Mouse (Mus musculus): Measurements from ENCODE around the gene Cep164. TPM values are rescaled to one million over a fixed set of nuclear protein-coding genes. Genes with fewer than 3 reads are reported as not detected.

Cep164 gene
- polyA plus RNA-seq, 1 experiment from 2014 or later: 12.4 TPM

DNA sequence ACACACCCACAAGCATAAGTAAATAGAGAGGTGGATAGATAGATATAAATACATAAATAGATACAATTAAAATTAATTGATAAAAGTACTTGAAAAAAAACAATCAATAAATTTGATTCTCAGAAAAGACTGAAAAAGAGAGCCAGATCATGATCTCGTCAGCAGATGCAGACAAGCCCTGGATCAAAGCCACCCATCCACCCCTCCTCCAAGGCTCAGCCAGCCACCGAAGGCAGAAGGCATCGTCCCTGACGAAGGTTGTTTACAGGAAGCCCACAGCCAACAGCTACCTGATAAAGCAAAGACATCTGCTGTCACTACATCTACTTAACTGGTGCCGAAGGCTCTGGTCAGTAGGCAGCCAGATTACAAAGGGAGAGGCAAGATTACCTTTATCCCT lies 16.5 kb downstream of the Cep164 start:
- H3K27ac ChIP-seq (ENCODE audit: low read depth, low read length): no peak overlapping the region
- ATAC-seq: no peak
- H3K9ac ChIP-seq (ENCODE audit: low read depth, low read length): no peak overlapping the region
- no peaks in the 10 kb centered on the region for H3K9me3 ChIP-seq (ENCODE audit: control insufficient read depth)
- H3K36me3 ChIP-seq (ENCODE audit: control insufficient read depth, insufficient read depth): no peaks in the 10 kb centered on the region
- H3K4me3 ChIP-seq (ENCODE audit: low read depth, low read length): no peak overlapping the region
- H3K27me3 ChIP-seq (replicated peaks; ENCODE audit: control insufficient read depth, insufficient read depth, low read length): no peaks in the 10 kb centered on the region
- 67% methylated on average over 5 of the region's 5 CpGs for WGBS
- no peak overlapping the region for H3K4me2 ChIP-seq (replicated peaks; ENCODE audit: low read depth)
- H3K4me1 ChIP-seq (replicated peaks; ENCODE audit: control insufficient read depth, insufficient read depth, low read length): peaks cover 5% of the 10 kb centered on the region
- no peak for TF ChIP-seq CTCF (IDR thresholded peaks at IDR 0.05; ENCODE audit: low read depth)

DNA sequence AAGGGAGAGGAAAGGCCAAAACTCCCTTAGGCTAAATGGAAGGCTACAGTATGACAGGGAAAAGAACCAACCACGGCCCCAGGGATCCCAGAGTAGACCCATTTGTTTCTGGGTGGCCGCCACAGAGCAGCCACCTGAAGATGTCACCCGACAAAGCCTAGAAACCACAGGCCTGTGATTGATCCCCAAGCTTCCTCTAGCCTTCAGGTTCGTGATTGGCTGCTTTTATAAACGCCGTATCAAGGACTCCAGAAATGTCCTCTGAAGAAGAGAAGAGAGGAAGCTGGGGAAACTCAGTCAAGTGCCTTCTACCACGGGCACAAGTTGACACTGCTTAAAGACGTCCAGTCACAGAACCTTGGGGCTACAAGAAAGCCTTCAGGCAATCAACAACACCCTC lies 20.7 kb downstream of the Cep164 start:
- H3K4me3 ChIP-seq (ENCODE audit: low read depth, low read length): no peak overlapping the region
- TF ChIP-seq CTCF (IDR thresholded peaks at IDR 0.05; ENCODE audit: low read depth): no peak
- no peak overlapping the region for H3K4me2 ChIP-seq (replicated peaks; ENCODE audit: low read depth)
- H3K9me3 ChIP-seq (ENCODE audit: control insufficient read depth): no peaks in the 10 kb centered on the region
- H3K27ac ChIP-seq (ENCODE audit: low read depth, low read length): peak overlapping the region; percentile 70; the same call in 1 of the 2 replicates
- peaks cover 5% of the 10 kb centered on the region; the same call in 1 of the 2 replicates for H3K4me1 ChIP-seq (replicated peaks; ENCODE audit: control insufficient read depth, insufficient read depth, low read length)
- WGBS: 73% methylated on average over 8 of the region's 8 CpGs
- H3K27me3 ChIP-seq (replicated peaks; ENCODE audit: control insufficient read depth, insufficient read depth, low read length): no peaks in the 10 kb centered on the region
- no peak overlapping the region for H3K9ac ChIP-seq (ENCODE audit: low read depth, low read length)
- no peak for ATAC-seq
- H3K36me3 ChIP-seq (ENCODE audit: control insufficient read depth, insufficient read depth): peaks cover 15% of the 10 kb centered on the region

DNA sequence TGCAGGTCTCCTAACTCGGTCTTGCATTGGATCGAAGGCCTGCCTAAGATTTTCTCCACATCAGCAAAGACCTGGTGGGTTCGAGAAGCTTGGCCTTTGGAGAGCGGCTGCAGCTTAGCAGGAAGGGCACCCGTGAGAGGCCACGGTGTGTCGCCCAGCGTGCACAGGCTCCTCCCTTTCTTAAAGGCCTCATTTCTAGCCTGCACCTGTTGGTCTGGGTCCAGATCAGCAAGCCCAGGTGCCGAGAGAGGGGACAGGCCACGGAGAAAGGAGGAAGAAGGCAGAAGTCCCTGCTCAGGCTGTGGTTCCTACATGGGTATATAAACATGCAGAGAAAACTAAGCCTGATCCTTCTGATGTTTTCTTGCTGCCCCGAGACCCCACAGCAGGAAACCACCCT lies 21.2 kb downstream of the Cep164 start:
- Histone ChIP-seq H3K27ac (ENCODE audit: low read depth, low read length) (peak overlapping the region; percentile 70; the same call in 1 of the 2 replicates), H3K27me3 (replicated peaks; ENCODE audit: control insufficient read depth, insufficient read depth, low read length) (no peaks in the 10 kb centered on the region), H3K4me2 (replicated peaks; ENCODE audit: low read depth) (peak overlapping the region; percentile 41), H3K9ac (ENCODE audit: low read depth, low read length) (no peak overlapping the region), H3K4me1 (replicated peaks; ENCODE audit: control insufficient read depth, insufficient read depth, low read length) (peaks cover 5% of the 10 kb centered on the region; the same call in 1 of the 2 replicates), H3K36me3 (ENCODE audit: control insufficient read depth, insufficient read depth) (peaks cover 15% of the 10 kb centered on the region), H3K4me3 (ENCODE audit: low read depth, low read length) (no peak overlapping the region), H3K9me3 (ENCODE audit: control insufficient read depth) (no peaks in the 10 kb centered on the region)
- TF ChIP-seq CTCF (IDR thresholded peaks at IDR 0.05; ENCODE audit: low read depth): no peak
- 54% methylated on average over 11 of the region's 11 CpGs for WGBS
- ATAC-seq: peak; percentile 85

DNA sequence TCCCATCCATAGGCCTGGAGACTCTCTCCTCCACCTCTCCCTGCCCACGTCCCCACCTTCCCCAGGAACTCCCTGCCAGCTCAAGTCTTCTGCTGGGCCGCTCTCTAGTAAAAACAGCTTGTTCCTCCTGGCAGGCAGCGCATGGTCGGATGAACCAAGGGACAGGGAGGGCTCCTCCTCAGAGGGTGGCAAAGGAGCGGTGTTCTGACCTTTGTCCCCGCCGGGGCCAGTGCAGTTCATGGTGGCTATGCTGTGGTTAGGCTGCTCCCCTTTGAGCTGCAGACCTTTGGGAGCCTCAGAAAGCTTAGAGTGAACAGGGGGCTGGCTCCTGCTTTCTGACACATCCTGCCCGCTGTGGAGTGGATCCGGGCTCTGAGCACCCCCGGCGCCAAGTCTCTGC lies 21.6 kb downstream of the Cep164 start:
- Histone ChIP-seq H3K36me3 (ENCODE audit: control insufficient read depth, insufficient read depth) (peaks cover 15% of the 10 kb centered on the region), H3K27me3 (replicated peaks; ENCODE audit: control insufficient read depth, insufficient read depth, low read length) (no peaks in the 10 kb centered on the region), H3K4me2 (replicated peaks; ENCODE audit: low read depth) (peak overlapping the region; percentile 41), H3K9ac (ENCODE audit: low read depth, low read length) (no peak overlapping the region; the same call in 1 of the 2 replicates), H3K27ac (ENCODE audit: low read depth, low read length) (peak overlapping the region; percentile 70; the same call in 1 of the 2 replicates), H3K9me3 (ENCODE audit: control insufficient read depth) (no peaks in the 10 kb centered on the region), H3K4me3 (ENCODE audit: low read depth, low read length) (no peak overlapping the region), H3K4me1 (replicated peaks; ENCODE audit: control insufficient read depth, insufficient read depth, low read length) (peaks cover 5% of the 10 kb centered on the region; the same call in 1 of the 2 replicates)
- TF ChIP-seq CTCF (IDR thresholded peaks at IDR 0.05; ENCODE audit: low read depth): no peak
- 56% methylated on average over 11 of the region's 11 CpGs for WGBS
- peak; percentile 91 for ATAC-seq

DNA sequence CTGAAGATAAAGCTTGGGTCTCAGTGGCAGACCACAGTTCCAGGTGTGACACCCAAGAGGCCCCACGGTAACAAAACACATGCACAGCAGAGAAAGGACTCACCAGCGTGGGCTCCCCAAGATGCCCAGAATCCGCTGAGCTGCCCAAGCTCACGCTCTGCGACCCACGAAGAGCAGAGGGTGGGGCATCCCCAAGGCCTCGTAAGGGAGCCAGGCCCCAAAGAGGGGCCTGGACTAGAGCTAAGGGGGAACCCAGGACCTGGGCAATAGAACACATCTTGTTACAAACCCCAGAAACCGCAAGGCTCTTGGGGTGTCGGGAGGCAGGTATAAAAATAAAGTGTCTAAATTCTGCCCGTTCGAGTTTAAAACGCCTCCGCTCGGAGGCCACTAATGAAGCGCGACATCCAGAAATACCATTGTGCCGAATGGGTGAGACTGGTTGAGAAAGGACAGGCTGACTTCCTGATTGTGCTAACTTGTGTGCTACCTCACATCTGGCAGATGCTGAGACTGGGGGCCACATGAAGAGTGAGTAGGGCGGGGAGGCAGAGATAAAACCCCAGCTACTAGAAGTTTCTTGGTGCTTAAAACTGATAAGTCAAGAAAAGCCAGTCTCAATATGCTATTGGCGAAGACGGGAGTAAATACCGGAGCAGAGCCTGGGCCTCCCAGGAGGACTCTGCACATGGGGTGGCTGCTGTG lies 25.3 kb downstream of the Cep164 start:
- WGBS: 88% methylated on average over 21 of the region's 21 CpGs
- peaks cover 5% of the 10 kb centered on the region; the same call in 1 of the 2 replicates for H3K4me1 ChIP-seq (replicated peaks; ENCODE audit: control insufficient read depth, insufficient read depth, low read length)
- peaks cover 26% of the 10 kb centered on the region for H3K36me3 ChIP-seq (ENCODE audit: control insufficient read depth, insufficient read depth)
- no peak overlapping the region for H3K27ac ChIP-seq (ENCODE audit: low read depth, low read length)
- no peak overlapping the region for H3K4me2 ChIP-seq (replicated peaks; ENCODE audit: low read depth)
- H3K27me3 ChIP-seq (replicated peaks; ENCODE audit: control insufficient read depth, insufficient read depth, low read length): no peaks in the 10 kb centered on the region
- H3K9ac ChIP-seq (ENCODE audit: low read depth, low read length): no peak overlapping the region
- no peak for TF ChIP-seq CTCF (IDR thresholded peaks at IDR 0.05; ENCODE audit: low read depth)
- H3K9me3 ChIP-seq (ENCODE audit: control insufficient read depth): no peaks in the 10 kb centered on the region
- no peak for ATAC-seq
- H3K4me3 ChIP-seq (ENCODE audit: low read depth, low read length): no peak overlapping the region

DNA sequence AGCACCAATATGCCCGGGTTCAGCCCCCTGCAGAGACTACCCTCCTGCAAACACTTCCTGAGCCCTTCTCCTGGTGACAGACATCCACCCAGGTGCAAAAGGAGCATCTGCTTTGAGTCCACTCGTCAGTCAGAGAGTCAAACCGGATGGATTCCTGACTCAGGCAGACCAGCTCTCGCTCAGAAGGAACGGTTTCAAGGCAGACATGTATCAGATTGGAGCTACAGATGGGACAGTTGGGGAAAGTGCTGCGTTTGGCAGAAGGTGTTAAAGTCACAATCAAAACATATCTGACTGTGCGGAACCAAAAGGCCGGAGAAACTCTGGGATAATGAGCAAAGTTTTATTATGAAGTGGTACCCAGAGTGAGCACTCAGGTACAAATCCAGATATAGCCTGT lies 29.1 kb downstream of the Cep164 start:
- WGBS: 86% methylated on average over 8 of the region's 8 CpGs
- no peak overlapping the region for H3K27ac ChIP-seq (ENCODE audit: low read depth, low read length)
- H3K27me3 ChIP-seq (replicated peaks; ENCODE audit: control insufficient read depth, insufficient read depth, low read length): no peaks in the 10 kb centered on the region
- no peak overlapping the region for H3K9ac ChIP-seq (ENCODE audit: low read depth, low read length)
- H3K9me3 ChIP-seq (ENCODE audit: control insufficient read depth): no peaks in the 10 kb centered on the region
- TF ChIP-seq CTCF (IDR thresholded peaks at IDR 0.05; ENCODE audit: low read depth): no peak
- no peaks in the 10 kb centered on the region for H3K4me1 ChIP-seq (replicated peaks; ENCODE audit: control insufficient read depth, insufficient read depth, low read length)
- no peak for ATAC-seq
- peaks cover 16% of the 10 kb centered on the region; the same call in 1 of the 2 replicates for H3K36me3 ChIP-seq (ENCODE audit: control insufficient read depth, insufficient read depth)
- H3K4me3 ChIP-seq (ENCODE audit: low read depth, low read length): no peak overlapping the region
- no peak overlapping the region for H3K4me2 ChIP-seq (replicated peaks; ENCODE audit: low read depth)

All from intestine, postnatal 0 days (tissue).